Mouse (Mus musculus) CH12F3 (cell line): Measurements from ENCODE around the gene C2cd6.

Experiments
- in situ Hi-C: fragments of 300-500 bp; cut with MboI; formaldehyde crosslinking; loops from 2 replicates; pipeline ENCODE4 v1.14.3; 2020; ENCODE audit warnings: low sequenced_read_pairs

The C2cd6 gene

GRCm38 (mm10) chr1:59094705-59095104, at the start of gene C2cd6:
Gene C2cd6 (minus strand): TSS chr1:59094900.
- in situ Hi-C loops = no loop called here

DNA sequence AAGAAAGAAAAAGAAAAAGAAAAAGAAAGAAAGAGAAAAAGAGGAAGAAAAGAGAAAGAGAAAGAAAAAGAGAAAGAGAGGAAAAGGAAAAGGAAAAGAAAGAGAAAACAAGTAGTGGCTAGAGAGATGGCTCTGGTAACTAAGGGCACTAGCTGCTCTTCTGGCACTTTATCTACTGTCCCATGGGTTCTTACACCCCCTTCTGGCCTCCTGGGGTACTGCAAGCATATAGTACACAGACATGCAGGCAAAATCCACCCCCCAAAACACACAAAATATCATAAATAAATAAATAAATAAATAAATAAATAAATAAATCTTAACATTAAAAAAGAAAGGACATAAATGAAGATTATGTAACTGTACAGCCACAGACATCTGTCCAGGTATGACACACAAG, 48.1 kb upstream of the C2cd6 start:
- in situ Hi-C loops = loop anchor here (25.0 kb wide), 1 partner anchor 381 kb away; no protein-coding TSS in a partner anchor

DNA sequence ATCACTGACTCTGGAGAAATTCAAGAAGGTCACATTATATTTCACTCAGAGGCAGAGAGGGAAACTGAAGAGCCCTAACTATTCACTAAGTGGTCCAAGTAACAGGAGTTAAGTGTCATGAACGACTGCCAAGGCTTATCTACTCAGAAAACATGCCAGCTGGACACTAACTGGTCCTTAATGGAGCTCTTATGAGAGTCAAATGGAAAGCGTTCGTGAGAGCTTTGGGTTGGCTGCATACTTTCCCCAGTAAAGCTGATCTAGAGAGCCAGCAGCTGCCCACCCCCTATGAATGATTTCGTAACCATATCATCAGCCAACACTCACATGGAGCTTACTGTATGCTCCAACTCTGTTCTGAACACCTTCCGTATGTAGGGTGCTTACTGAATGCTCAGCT, 39.7 kb upstream of the C2cd6 start:
- in situ Hi-C loops = loop anchor here (25.0 kb wide), 1 partner anchor 372 kb away; no protein-coding TSS in a partner anchor

- in situ Hi-C loops = loop anchor here (25.0 kb wide), 1 partner anchor 367 kb away; no protein-coding TSS in a partner anchor
Observed at GRCm38 (mm10) chr1:59128879-59129278, 34.2 kb upstream of the C2cd6 start.

DNA sequence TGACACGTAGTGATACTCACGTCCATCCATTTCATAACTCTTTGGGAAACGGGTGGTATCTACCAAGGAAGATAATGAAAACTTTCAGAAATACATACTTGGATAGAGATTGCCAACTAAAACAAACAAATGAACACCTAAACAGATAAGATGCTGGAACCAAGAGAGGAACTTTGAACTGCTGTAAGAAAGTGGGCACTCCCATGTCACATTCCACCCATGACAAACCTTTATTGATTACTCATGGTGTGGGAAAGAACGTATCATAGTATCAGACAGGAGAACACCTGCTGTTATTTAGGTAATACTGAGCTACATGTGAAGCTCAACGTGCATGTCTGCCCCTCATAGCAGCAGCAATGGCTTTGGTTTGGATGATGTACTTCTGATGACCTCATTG, 30.9 kb upstream of the C2cd6 start:
- in situ Hi-C loops = loop anchor here (25.0 kb wide), 1 partner anchor 363 kb away; no protein-coding TSS in a partner anchor

DNA sequence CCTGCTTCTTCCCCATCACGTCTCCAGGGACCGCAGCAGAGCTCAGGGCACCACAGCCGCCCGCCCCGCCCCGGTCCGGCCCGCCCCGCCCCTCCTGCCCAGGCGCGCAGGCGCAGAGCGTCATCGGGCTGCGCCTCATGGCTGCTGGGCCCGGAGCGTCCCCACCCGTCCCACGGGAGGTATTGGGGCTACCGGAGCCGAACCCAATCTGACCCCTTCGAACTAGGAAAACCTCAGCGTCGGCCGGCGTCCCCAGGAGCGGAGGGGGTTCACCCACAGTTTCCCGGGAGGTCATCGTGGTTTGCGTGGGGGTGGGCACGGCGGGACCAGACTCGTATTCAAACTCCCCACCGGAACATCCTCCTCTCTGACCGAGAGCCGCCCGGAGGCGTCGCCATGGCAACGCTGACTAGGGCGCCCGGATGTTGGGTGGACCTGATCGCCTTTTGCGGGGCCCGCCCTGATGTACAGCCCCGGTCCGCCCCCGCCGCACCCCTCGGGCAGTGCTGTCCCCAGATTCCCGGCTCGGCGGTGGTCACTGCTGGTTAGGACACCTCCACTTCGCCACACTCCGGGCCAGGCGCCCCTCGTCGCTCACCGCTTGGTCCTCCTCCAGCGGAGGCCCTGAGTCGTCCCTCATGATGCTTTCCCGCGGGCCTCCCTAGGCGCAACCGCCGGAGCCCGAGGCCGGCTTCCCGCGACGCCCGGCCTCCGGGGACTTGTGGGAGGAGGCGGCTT, 25.2 kb upstream of the C2cd6 start, which contains the start of gene Tmem237:
Tmem237 (minus strand) TSS at position 689 of the 738 bp plus-strand sequence.
- in situ Hi-C loops = no loop called here

- in situ Hi-C loops = no loop called here
Observed at GRCm38 (mm10) chr1:59110524-59110923, 15.8 kb upstream of the C2cd6 start.

DNA sequence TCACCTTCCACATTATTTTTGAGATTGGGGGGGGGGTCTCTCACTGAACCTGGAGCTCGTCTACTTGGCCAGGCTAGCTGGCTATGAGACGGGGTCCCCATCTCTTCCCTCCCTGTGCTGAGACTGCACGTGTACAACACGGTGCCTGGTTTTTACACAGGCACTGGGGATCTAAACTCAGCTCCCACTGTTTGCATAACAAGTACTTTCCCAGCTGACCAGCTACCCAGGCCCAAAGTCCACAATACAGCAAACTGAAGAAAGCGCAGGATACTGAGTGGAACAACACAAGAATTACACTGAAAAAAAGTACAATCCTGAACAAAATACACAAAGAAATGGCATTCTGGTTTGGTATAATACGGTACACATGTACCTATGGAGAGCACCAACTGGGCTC, 7.4 kb upstream of the C2cd6 start:
- in situ Hi-C loops = no loop called here

DNA sequence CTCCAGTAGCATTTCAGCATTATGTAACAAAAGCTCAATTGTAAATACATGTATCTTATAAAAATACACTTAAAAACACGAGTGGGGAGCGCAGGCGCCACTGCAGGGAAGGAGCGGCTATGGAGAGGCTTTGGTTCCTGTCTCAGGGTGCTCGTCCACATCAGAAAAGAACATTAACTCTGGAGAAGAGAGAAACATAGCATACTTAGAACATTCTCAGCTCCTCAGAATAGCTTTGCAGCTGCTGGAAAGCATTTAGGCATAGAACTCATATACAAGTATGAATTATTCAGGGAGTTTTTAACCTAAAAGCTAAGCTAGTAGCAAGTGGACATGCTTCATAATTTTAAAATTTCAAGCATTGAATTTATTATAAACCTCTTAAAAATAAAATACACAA, 6.3 kb upstream of the C2cd6 start:
- in situ Hi-C loops = no loop called here

DNA sequence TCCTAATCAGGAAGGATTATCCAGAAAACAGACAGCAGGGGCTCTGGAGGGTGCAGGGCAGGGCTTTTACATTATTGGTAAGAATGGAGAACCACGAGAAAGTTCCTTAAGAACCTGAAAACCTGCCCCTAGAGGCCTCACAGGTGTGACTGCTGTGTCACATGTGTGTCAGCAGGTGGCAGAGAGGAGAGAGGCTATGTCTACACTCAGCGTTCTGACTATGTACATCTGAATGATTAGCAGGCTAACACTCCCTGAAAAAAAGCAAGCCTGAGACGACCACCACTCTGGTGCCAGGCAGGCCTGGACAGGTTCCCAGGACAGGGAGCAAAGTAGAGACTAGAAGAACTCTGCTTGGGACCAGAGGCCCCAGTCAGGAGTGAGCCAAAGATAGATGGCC, 23.8 kb downstream of the C2cd6 start:
- in situ Hi-C loops = no loop called here

GRCm38 (mm10) chr1:59067976-59068375, 26.7 kb downstream of the C2cd6 start:
- in situ Hi-C loops = no loop called here

DNA sequence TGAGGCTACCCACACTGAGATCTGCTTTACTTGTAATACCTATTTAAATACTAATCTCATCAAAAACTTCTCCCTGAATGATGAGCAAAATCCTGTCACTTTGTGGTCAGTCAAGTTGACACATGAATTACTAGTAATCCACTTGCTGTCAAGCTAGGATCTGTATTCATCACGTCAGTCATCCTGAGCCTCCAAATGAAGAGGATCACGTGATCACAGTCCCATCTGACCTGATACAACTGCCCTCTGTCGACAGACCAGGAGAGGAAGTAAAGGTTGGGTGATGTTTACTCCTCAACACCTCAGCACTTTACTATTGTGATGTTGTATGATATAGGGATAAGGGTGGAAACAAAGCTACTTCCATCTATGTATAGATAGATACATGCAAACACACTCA, 31.0 kb downstream of the C2cd6 start:
- in situ Hi-C loops = no loop called here

DNA sequence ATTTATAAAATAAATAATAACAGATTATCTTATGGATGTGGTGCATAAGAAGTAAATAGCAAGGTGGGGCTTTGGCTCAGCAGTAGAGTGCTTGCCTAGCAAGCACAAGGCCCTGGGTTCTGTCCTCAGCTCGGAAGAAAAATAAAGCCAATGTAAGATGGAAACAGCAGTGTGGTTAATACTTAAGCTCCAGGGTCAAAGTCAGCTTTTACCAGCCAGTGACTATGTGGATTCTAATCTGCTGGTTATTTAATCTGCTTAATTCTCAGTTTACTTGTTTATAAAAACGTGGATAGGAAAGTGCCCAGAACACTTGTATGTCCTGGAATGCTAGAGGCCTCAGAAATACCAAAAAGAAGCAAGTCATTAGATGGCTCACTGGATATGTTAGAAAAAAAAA, 37.7 kb downstream of the C2cd6 start:
- in situ Hi-C loops = no loop called here

DNA sequence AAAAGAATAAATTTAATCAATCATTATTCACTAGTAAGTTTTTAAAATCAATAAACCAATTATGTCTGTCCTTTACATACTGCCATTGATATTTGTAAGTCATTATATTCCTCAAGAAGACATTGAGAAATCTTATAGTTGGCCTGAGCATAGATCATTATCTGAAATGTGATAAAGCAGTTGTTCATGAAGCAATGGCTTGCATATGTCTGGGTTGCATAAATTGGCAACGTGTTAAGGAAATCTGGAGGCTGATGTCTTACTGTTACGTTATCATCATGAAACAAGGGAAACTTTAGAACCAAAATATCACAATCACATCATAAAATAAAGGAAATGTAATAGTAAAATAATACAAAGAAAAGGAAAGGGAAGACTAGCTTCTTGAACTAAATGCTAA, 43.4 kb downstream of the C2cd6 start:
- in situ Hi-C loops = no loop called here

DNA sequence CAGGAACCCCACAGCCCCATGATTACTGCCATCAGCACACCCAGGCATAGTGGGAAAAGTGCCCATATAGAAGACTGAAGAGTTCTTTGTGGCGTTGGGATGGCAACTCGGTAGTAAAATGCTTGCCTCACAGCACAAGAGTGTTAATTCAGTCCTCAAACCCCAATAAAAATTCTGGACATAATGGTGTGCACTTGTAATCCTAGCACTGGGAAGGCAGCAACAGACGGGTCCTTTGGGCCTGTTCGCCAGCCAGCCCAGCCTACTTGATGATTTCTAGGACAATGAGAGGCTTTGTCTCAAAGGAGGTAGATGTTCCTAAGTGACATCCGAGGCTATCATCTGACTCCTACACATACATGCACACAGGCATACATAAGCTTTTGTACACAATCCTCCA, 57.0 kb downstream of the C2cd6 start:
- in situ Hi-C loops = no loop called here

- in situ Hi-C loops = no loop called here
Observed at GRCm38 (mm10) chr1:59021556-59021955, 73.1 kb downstream of the C2cd6 start.

DNA sequence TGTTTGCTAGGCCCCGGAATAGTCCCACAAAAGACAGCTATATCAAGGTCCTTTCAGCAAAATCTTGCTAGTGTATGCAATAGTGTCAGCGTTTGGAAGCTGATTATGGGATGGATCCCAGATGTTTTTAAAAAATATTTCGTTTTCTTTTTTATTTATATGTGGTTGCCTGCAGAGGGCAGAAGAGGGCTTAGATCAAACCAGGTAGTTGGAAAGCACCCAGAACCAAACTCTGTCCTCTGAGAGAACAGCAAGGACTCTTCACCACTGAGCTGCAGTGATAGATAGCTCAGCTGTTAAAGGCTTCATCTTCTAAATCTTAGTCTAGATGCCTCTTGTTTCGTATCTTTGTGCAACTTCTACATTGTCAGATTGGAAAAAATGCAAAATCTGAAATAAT, 85.5 kb downstream of the C2cd6 start:
- in situ Hi-C loops = loop anchor here (10.0 kb wide), 1 partner anchor 226 kb away; the partner anchor contains the start of gene Als2
